Mouse (Mus musculus): ENCODE data around the gene Prrc2b. TPM values are rescaled to one million over a fixed set of nuclear protein-coding genes. Genes with fewer than 3 reads are reported as not detected.

Prrc2b gene
- 1.2 TPM in 2 replicates for polyA plus RNA-seq (2012)

DNA sequence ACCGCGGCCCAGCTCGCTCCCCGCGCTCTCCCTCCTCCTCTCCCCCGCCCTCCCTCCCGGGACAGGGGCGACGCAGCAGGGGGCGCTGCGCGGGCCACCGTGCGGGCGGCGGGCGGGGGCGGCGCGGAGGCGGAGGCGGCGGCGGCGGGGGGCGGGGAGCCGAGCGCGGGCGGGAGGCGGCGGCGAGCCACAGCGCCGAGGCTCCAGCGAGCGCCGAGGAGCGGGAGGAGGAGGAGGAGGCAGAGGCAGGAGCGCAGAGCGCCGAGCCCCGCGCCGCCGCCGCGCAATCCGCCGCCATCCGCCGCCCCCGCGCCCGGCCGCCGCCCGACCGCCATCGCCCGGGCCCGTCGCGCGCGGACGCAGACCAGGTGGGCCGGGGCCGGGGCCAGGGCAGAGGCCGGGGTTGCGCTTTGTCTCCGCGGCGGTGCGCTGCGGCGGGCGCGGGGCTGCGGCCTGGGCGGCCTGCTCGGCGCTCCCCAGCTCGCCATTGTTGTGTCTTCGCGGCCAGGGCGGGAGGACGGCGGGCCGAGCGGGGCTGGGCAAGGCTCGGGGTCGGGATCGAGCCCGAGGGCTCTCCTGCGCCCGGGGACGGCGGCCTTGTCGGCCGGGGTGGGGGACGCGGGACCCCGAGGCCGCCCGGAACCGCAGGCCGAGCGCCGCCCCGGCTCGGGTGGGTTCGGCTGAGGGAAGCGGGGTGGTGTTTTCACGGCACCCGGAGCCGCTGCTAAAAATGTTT lies at the start of gene Prrc2b:
Prrc2b (plus strand) TSS at position 159 of the 736 bp plus-strand sequence.
- H3K36me3 ChIP-seq (ENCODE audit: control insufficient read depth), result peaks cover 2% of the 10 kb centered on the region

DNA sequence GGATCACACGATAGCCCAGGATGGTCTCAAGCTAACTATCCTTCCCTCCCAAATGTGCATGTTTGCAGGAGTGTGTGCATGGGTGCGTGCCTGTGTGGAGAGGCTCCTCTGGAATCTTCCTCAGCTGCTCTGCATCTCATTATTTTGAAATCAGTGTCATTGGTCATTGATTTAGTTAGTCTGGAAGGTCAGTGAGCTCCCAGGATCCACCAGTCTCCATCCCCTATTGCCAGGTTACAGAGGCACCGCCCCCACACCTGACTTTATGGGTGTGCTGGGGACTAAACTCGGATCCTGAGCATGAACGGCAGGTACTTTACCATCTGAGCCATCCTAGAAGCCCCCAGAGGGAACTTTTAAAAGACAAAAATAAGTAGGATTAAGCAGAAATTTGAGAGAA lies 47.9 kb upstream of the Prrc2b start:
- Histone ChIP-seq H3K4me3 (replicated peaks) (no peak overlapping the region), H3K27me3 (ENCODE audit: control insufficient read depth) (no peaks in the 10 kb centered on the region; the same call in 1 of the 2 replicates), H3K36me3 (ENCODE audit: control insufficient read depth) (peaks cover 8% of the 10 kb centered on the region; the same call in 1 of the 2 replicates), H3K4me1 (ENCODE audit: control insufficient read depth) (peaks cover 73% of the 10 kb centered on the region), H3K9me3 (ENCODE audit: control insufficient read depth, low read length) (0 out of 2 replicates have a peak, but pooled peaks cover 5% of the 10 kb centered on the region)
- TF ChIP-seq TAL1 (IDR thresholded peaks at IDR 0.05; ENCODE audit: low read length) (no peak), GATA1 (IDR thresholded peaks at IDR 0.05; ENCODE audit: low read length) (no peak)

More for the DNA sequence above, at the start of gene Prrc2b:
- TF ChIP-seq GATA1 (IDR thresholded peaks at IDR 0.05; ENCODE audit: low read length), result no peak
- TF ChIP-seq TAL1 (IDR thresholded peaks at IDR 0.05; ENCODE audit: low read length), result no peak
- H3K4me3 ChIP-seq (replicated peaks), result peak within 1 kb of the TSS; percentile 91
- H3K27me3 ChIP-seq (ENCODE audit: control insufficient read depth), result no peaks in the 10 kb centered on the region
- no peaks in the 10 kb centered on the region for H3K9me3 ChIP-seq (ENCODE audit: control insufficient read depth, low read length)
- peaks cover 60% of the 10 kb centered on the region for H3K4me1 ChIP-seq (ENCODE audit: control insufficient read depth)

DNA sequence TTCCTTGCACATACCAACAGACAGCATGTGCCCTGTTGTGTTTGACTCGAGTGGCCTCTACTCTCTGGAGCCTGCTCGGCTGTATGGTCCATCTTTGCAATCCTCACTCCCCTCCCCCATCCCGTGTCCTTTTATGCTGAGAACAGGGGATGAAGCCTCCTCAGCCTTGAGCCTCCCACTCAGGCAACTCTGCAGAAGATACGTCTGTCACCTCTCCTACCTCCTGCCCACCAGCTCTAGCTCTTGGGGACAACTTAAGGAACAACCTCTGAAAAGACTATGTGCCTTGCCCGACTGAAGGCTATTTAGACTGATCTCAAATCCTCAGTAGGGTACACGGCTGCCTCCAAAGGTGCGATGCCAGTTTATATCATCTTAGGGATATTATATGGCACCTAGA lies 47.3 kb upstream of the Prrc2b start:
- H3K27me3 ChIP-seq (ENCODE audit: control insufficient read depth), result no peaks in the 10 kb centered on the region; the same call in 1 of the 2 replicates
- H3K4me3 ChIP-seq (replicated peaks), result no peak overlapping the region
- H3K4me1 ChIP-seq (ENCODE audit: control insufficient read depth), result peaks cover 70% of the 10 kb centered on the region
- H3K9me3 ChIP-seq (ENCODE audit: control insufficient read depth, low read length), result 0 out of 2 replicates have a peak, but pooled peaks cover 2% of the 10 kb centered on the region
- TF ChIP-seq GATA1 (IDR thresholded peaks at IDR 0.05; ENCODE audit: low read length), result no peak
- no peak for TF ChIP-seq TAL1 (IDR thresholded peaks at IDR 0.05; ENCODE audit: low read length)
- peaks cover 5% of the 10 kb centered on the region; the same call in 1 of the 2 replicates for H3K36me3 ChIP-seq (ENCODE audit: control insufficient read depth)

DNA sequence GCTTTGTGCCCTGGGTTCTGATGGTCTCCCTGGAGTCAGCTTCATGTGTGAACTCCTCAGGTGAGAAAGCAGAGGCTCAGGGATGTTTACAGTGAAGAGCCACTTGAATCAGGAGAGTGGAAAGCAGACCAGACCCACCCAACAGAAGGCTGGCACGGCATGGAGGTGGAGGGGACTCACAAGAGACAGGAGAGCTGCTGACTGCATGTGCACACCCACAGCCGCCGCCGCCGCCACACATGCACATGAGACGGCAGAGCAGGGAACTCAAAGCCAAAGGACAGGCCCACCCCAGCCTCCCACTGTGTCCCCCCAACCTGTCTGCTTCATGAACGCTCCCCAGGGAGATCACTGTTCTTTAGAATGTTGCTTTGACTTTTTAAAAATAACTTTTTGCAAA lies 46.8 kb upstream of the Prrc2b start:
- no peaks in the 10 kb centered on the region; the same call in 1 of the 2 replicates for H3K27me3 ChIP-seq (ENCODE audit: control insufficient read depth)
- H3K4me1 ChIP-seq (ENCODE audit: control insufficient read depth), result peaks cover 66% of the 10 kb centered on the region
- TF ChIP-seq TAL1 (IDR thresholded peaks at IDR 0.05; ENCODE audit: low read length) (no peak), GATA1 (IDR thresholded peaks at IDR 0.05; ENCODE audit: low read length) (no peak)

DNA sequence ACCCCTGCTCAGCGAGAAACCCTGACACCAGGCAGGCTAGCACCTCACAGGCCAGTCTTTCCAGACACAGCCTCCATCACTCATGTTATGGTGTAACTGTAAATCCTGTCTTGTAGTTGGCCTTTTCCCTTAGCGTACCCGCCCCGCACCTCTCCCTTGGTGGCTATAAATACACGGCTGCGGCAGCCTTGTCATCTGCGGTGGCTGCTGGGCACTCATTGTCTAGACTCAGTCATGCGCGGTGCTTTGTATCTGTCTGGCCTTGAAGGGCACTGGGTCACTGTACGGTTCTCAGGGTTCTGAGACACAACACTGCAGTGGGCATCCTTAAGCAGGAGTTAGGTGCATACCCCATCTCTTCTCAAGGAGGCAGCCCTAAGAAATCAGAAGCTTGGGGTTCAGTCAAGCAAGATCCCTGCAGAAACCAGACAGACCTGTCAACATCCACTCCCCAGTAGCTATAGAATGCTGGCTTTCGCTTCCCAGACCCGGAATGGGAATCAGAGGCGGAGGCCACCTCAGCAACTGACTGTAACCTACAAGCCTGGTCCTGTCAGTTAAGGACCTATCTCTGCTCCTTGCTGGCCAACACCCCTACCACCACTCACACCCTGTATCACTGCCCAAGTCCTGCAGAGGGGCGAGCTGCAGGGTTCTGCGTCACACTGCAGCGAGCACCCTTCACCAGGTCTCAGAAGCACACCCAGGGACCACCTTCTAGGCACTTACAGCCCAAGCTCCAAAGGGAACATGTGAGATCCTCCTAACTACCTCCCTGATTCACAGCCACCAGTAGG lies 45.6 kb upstream of the Prrc2b start:
- 0 out of 2 replicates have a peak, but pooled peaks cover 2% of the 10 kb centered on the region for H3K9me3 ChIP-seq (ENCODE audit: control insufficient read depth, low read length)
- TF ChIP-seq GATA1 (IDR thresholded peaks at IDR 0.05; ENCODE audit: low read length) (no peak), TAL1 (IDR thresholded peaks at IDR 0.05; ENCODE audit: low read length) (no peak)
- H3K27me3 ChIP-seq (ENCODE audit: control insufficient read depth), result no peaks in the 10 kb centered on the region; the same call in 1 of the 2 replicates
- H3K36me3 ChIP-seq (ENCODE audit: control insufficient read depth), result peaks cover 7% of the 10 kb centered on the region
- H3K4me3 ChIP-seq (replicated peaks), result no peak overlapping the region
- H3K4me1 ChIP-seq (ENCODE audit: control insufficient read depth), result peaks cover 66% of the 10 kb centered on the region

More for the DNA sequence above, 46.8 kb upstream of the Prrc2b start:
- Histone ChIP-seq H3K9me3 (ENCODE audit: control insufficient read depth, low read length) (0 out of 2 replicates have a peak, but pooled peaks cover 2% of the 10 kb centered on the region), H3K36me3 (ENCODE audit: control insufficient read depth) (peaks cover 5% of the 10 kb centered on the region; the same call in 1 of the 2 replicates), H3K4me3 (replicated peaks) (no peak overlapping the region)

DNA sequence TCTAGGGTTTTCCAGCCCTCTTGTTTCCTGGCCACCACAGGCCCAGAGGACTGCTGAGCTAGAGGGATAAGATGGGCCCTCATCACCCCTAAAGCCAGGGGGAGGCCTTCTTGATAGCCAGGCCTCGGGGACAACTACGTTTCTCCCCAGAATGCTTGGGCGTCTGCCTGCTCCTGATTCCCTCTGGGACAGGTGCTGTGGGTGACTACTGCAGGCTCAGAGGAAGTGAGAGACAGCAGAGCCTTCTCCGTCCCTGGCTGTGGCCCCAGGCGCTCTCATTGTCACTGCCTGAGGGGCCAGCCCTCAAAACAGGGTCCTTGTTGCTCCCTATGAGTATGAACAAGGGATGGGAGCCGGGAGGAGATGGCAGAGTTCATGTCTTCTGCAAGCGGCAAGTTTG lies 45.0 kb upstream of the Prrc2b start:
- Histone ChIP-seq H3K36me3 (ENCODE audit: control insufficient read depth) (peaks cover 8% of the 10 kb centered on the region), H3K4me1 (ENCODE audit: control insufficient read depth) (peaks cover 71% of the 10 kb centered on the region), H3K4me3 (replicated peaks) (no peak overlapping the region), H3K27me3 (ENCODE audit: control insufficient read depth) (no peaks in the 10 kb centered on the region; the same call in 1 of the 2 replicates), H3K9me3 (ENCODE audit: control insufficient read depth, low read length) (no peaks in the 10 kb centered on the region)
- TF ChIP-seq TAL1 (IDR thresholded peaks at IDR 0.05; ENCODE audit: low read length) (no peak), GATA1 (IDR thresholded peaks at IDR 0.05; ENCODE audit: low read length) (no peak)

DNA sequence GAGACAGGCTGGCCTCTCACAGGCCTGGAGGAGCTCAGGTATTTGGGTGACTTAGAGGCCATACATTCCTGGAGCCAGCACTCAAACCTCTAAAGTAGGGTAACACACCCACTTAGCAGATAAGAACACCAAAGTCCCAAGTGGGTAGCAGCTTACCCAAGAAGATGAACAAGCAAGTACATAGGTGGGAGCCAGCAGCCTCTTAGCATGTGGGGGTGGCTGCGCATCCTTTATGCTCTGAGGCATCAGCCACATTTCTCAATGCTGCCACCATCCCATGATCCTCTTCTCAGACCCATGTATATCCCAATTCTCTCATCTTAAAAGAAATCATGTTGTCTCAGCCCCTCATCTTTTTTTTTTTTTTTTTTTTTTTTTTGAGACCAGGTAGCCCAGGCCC lies 39.6 kb upstream of the Prrc2b start:
- TF ChIP-seq TAL1 (IDR thresholded peaks at IDR 0.05; ENCODE audit: low read length) (no peak), GATA1 (IDR thresholded peaks at IDR 0.05; ENCODE audit: low read length) (no peak)
- Histone ChIP-seq H3K4me3 (replicated peaks) (no peak overlapping the region), H3K4me1 (ENCODE audit: control insufficient read depth) (peaks cover 86% of the 10 kb centered on the region), H3K27me3 (ENCODE audit: control insufficient read depth) (no peaks in the 10 kb centered on the region), H3K36me3 (ENCODE audit: control insufficient read depth) (peaks cover 15% of the 10 kb centered on the region), H3K9me3 (ENCODE audit: control insufficient read depth, low read length) (peaks cover under 1% of the 10 kb centered on the region)

DNA sequence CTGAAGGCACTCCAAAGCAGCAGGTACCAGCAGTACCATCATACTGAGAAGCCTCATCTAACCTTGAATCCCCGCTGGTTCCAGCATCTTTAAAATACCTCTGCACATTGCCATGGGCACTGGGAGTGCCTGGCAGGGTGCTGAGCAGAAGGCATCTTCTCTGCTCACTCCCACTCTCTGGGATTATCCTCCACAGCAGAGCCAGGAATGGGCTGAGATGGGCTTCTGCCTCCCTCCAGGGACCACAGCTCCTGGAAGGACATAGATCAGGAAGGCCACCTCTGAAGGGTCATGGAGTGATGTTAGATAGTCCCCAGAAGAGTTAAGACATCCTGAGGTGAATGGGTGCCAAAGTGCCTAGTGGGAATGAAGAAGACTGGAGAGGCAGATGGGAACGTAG lies 38.3 kb upstream of the Prrc2b start:
- Histone ChIP-seq H3K4me1 (ENCODE audit: control insufficient read depth) (peaks cover 80% of the 10 kb centered on the region), H3K4me3 (replicated peaks) (no peak overlapping the region), H3K36me3 (ENCODE audit: control insufficient read depth) (peaks cover 22% of the 10 kb centered on the region), H3K9me3 (ENCODE audit: control insufficient read depth, low read length) (peaks cover 8% of the 10 kb centered on the region), H3K27me3 (ENCODE audit: control insufficient read depth) (no peaks in the 10 kb centered on the region)
- TF ChIP-seq GATA1 (IDR thresholded peaks at IDR 0.05; ENCODE audit: low read length) (no peak), TAL1 (IDR thresholded peaks at IDR 0.05; ENCODE audit: low read length) (no peak)

DNA sequence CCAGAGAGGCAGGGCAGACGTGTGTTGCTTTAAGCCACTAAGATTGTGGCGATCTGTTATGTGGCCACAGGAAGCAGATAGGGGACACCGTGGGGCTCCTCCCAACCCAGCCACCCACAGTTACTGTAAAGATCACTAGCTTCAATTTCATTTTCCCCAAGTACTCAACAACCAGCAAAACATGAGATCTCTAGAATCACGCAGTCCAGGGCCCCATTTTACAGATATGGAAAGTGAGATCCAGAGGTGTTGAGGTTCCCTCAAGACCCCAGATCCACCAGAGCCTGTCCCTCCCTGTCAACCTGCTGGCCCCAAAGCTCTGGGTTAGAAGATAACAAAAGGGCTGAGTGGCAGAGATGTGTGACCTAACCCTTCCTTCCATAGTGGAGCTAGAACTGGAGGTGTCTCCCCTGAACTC lies 35.0 kb upstream of the Prrc2b start:
- Histone ChIP-seq H3K4me1 (ENCODE audit: control insufficient read depth) (peaks cover 68% of the 10 kb centered on the region), H3K4me3 (replicated peaks) (peak overlapping the region; percentile 55), H3K36me3 (ENCODE audit: control insufficient read depth) (peaks cover 21% of the 10 kb centered on the region), H3K27me3 (ENCODE audit: control insufficient read depth) (no peaks in the 10 kb centered on the region), H3K9me3 (ENCODE audit: control insufficient read depth, low read length) (peaks cover 8% of the 10 kb centered on the region)
- peak; percentile 31; the same call in 1 of the 3 replicates for TF ChIP-seq TAL1 (IDR thresholded peaks at IDR 0.05; ENCODE audit: low read length)
- peak; percentile 19; the same call in 1 of the 2 replicates for TF ChIP-seq GATA1 (IDR thresholded peaks at IDR 0.05; ENCODE audit: low read length)
